ENCODE assay signal across 12 mouse cellular contexts in the genomic region with DNA sequence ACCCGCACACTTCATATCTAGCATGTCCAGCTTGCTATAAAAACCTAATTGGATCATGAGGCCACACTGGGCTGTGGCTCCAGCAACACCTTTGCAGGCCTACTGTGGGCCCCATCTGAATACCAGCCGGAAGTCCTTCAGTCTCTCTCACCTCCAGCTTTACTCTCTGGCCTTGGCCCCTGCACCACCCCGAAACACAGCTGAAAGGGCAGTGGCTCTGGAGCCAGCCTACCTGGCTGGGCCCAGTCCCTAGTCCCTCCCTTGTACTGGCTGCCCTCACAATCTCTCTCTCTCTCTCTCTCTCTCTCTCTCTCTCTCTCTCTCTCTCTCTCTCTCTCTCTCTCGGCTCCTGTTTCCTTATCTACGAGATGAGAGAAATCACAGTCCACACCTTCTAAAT.
"Had no signal": no experiment of that assay in that cellular context is flagged by ENCODE, and none has a peak within 500 bp of the region (broad histone marks: within the 10 kb centered on the region; RNA-seq: fewer than 3 reads in every experiment).

No protein-coding gene starts in this region.

- H3K27me3 ChIP-seq: liver, embryonic 15.5 days; midbrain, embryonic 15.5 days had no signal

- ATAC-seq: lung, postnatal 0 days; midbrain, embryonic 15.5 days had no signal

- H3K9me3 ChIP-seq: limb, embryonic 10.5 days; liver, embryonic 15.5 days; midbrain, embryonic 15.5 days had no signal

- H3K27ac ChIP-seq: kidney, postnatal 0 days; liver, embryonic 15.5 days; midbrain, embryonic 15.5 days had no signal

- H3K9ac ChIP-seq: liver, embryonic 15.5 days; midbrain, embryonic 15.5 days had no signal

- H3K36me3 ChIP-seq: limb, embryonic 10.5 days; liver, embryonic 15.5 days; midbrain, embryonic 15.5 days had no signal

- H3K4me1 ChIP-seq: liver, embryonic 15.5 days; midbrain, embryonic 15.5 days had no signal

- H3K4me3 ChIP-seq: limb, embryonic 10.5 days; liver, embryonic 15.5 days; midbrain, embryonic 15.5 days had no signal

- DNase-seq: kidney, adult 9 months; lung, adult 2 months; lung, postnatal 36 days; right cerebral cortex, postnatal 14 days; thymus, adult 2 months; thymus, postnatal 25 days had no signal

- H3K4me2 ChIP-seq: liver, embryonic 11.5 days; liver, embryonic 15.5 days; midbrain, embryonic 15.5 days had no signal
